Mouse (Mus musculus) ovary, postnatal 36 days (tissue): ENCODE data around the gene Micall1.

Experiments
- DNase-seq: peaks from one replicate; pipeline ENCODE4 v3.0.0; 2022; ENCODE audit warnings: low spot score, mixed read lengths

Micall1 gene

GRCm38 (mm10) chr15:79130782-79131181, 22.1 kb downstream of the Micall1 start:
- no peak for DNase-seq

- DNase-seq, result peak; percentile 66
Measured at GRCm38 (mm10) chr15:79131442-79131841, 22.7 kb downstream of the Micall1 start.

GRCm38 (mm10) chr15:79133191-79133661, 24.5 kb downstream of the Micall1 start:
- no peak for DNase-seq

- DNase-seq, result no peak
Measured at GRCm38 (mm10) chr15:79134496-79135270, 26.0 kb downstream of the Micall1 start.

- DNase-seq, result no peak
Measured at GRCm38 (mm10) chr15:79135332-79135731, 26.6 kb downstream of the Micall1 start.

- no peak for DNase-seq
Measured at GRCm38 (mm10) chr15:79135783-79136575, 27.3 kb downstream of the Micall1 start.

GRCm38 (mm10) chr15:79139640-79140039, 30.9 kb downstream of the Micall1 start:
- DNase-seq, result no peak

- peak; percentile 95 for DNase-seq
Measured at GRCm38 (mm10) chr15:79140866-79141565, 32.3 kb downstream of the Micall1 start, which contains the start of the genes Polr2f and 1700088E04Rik. TSS of gene Polr2f (plus strand) at chr15:79141009. TSS of gene 1700088E04Rik (minus strand) at chr15:79141253.

- DNase-seq, result no peak
Measured at GRCm38 (mm10) chr15:79141566-79141917, 32.8 kb downstream of the Micall1 start.

GRCm38 (mm10) chr15:79143316-79143715, 34.6 kb downstream of the Micall1 start:
- DNase-seq, result no peak

- no peak for DNase-seq
Measured at GRCm38 (mm10) chr15:79144021-79144420, 35.3 kb downstream of the Micall1 start.

GRCm38 (mm10) chr15:79145522-79145921, 36.8 kb downstream of the Micall1 start:
- no peak for DNase-seq

GRCm38 (mm10) chr15:79148533-79148932, 39.8 kb downstream of the Micall1 start:
- peak; percentile 78 for DNase-seq

- no peak for DNase-seq
Measured at GRCm38 (mm10) chr15:79151881-79152280, 43.2 kb downstream of the Micall1 start.

- DNase-seq, result no peak
Measured at GRCm38 (mm10) chr15:79152709-79153108, 44.0 kb downstream of the Micall1 start.

- no peak for DNase-seq
Measured at GRCm38 (mm10) chr15:79155572-79155971, 46.9 kb downstream of the Micall1 start.

- no peak for DNase-seq
Measured at GRCm38 (mm10) chr15:79162301-79162700, 53.6 kb downstream of the Micall1 start.

GRCm38 (mm10) chr15:79162822-79163221, 54.1 kb downstream of the Micall1 start:
- no peak for DNase-seq

- DNase-seq, result no peak
Measured at GRCm38 (mm10) chr15:79164251-79164650, 55.6 kb downstream of the Micall1 start.

GRCm38 (mm10) chr15:79165140-79165539, 56.4 kb downstream of the Micall1 start, which contains the start of gene Sox10:
TSS of gene Sox10 (minus strand) at chr15:79165240.
- DNase-seq, result no peak

GRCm38 (mm10) chr15:79166712-79167111, 58.0 kb downstream of the Micall1 start:
- no peak for DNase-seq

GRCm38 (mm10) chr15:79176905-79177304, 68.2 kb downstream of the Micall1 start:
- DNase-seq, result no peak
